Mouse (Mus musculus): ENCODE results near the gene Akr7a5. TPM values are rescaled to one million over a fixed set of nuclear protein-coding genes. Genes with fewer than 3 reads are reported as not detected.

Akr7a5 gene
- total RNA-seq (2012; rRNA removed) (30.1 and 39.4 TPM in 2 replicates), polyA plus RNA-seq (2012; ENCODE audit: insufficient read depth in 1 of 2, insufficient read length in 2 of 2, low read depth in 1 of 2, low replicate concordance in 2 of 2, missing spikeins in 1 of 2) (10 to 100 TPM in 1 of 2 experiments, not detected in 1; 43.2 TPM)

DNA sequence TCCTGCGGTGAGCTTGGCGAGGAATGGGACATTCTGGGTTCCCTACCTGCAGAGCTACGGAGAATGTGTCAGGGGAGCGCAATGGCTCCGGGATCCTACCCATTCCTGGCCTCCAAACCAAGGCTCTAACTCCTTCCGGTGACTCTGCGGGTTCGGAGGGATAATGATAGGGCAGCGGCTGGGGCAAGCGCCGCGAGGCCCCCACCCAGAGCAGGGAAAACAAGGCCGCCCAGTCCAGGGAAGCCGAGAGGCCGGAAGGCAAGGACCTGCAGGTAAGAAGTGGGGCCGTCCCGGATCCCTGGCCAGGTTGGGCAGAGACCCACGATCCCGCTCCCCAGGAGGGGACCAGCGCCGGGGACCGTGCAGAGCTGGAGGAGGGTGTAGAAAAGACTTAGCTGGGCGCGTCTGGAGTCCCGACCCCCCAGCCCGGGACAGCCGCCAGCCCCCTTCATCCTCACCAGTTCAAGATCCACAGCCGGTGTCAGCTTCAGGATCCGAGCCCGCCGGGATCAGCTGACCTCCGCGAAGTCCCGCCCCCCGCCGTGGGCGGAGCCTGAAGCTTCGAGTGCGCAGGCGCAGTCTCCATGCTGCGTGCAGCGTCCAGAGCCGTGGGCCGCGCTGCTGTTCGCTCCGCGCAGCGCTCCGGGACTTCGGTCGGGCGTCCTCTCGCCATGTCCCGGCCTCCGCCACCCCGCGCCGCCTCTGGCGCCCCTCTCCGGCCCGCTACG, at the start of gene Akr7a5, which contains the start of gene Pqlc2:
Gene Akr7a5 (plus strand): TSS at position 574 of the 728 bp plus-strand sequence.
Gene Pqlc2 (minus strand): TSS at position 538 of the 728 bp plus-strand sequence.
- Histone ChIP-seq H3K4me3 (ENCODE audit: control insufficient read depth in 1 of 2, insufficient read depth in 1 of 2, low read depth in 2 of 2, low read length in 2 of 2) (peak within 1 kb of the TSS; percentile 86 to 88), H3K27me3 (ENCODE audit: control insufficient read depth in 1 of 2, insufficient read depth in 2 of 2, low read length in 2 of 2) (no peaks in the 10 kb centered on the region), H3K4me1 (ENCODE audit: control insufficient read depth in 1 of 2, insufficient read depth in 2 of 2, low read length in 2 of 2) (peaks cover 0 to 9% of the 10 kb centered on the region in 2 experiments; a peak in 2 of 4 replicates), H3K9ac (ENCODE audit: control insufficient read depth, low read depth, low read length, poor library complexity, severe bottlenecking) (peak within 1 kb of the TSS; percentile 93), H3K79me2 (ENCODE audit: control insufficient read depth, insufficient read depth, low read length, poor library complexity) (peaks cover 4% of the 10 kb centered on the region; the same call in 1 of the 2 replicates), H3K9me3 (replicated peaks; ENCODE audit: insufficient read depth, low read length) (no peaks in the 10 kb centered on the region), H3K36me3 (ENCODE audit: control insufficient read depth in 1 of 2, insufficient read depth in 2 of 2, low read length in 2 of 2) (no peaks in the 10 kb centered on the region; a peak in 1 of 4 replicates), H3K27ac (ENCODE audit: control insufficient read depth, low read depth, low read length) (peak within 1 kb of the TSS; percentile 40)
- peak; percentile 94 for DNase-seq (ENCODE audit: low read depth, low spot score)
- TF ChIP-seq MAFK (IDR thresholded peaks at IDR 0.05; ENCODE audit: borderline replicate concordance, low read depth, low read length) (no peak), ELF1 (IDR thresholded peaks at IDR 0.05; ENCODE audit: low read depth, low read length) (no peak), EP300 (IDR thresholded peaks at IDR 0.05; ENCODE audit: low read depth in 1 of 2, low read length in 2 of 2) (no peak), GATA1 (IDR thresholded peaks at IDR 0.05; ENCODE audit: low read depth, low read length) (no peak), MEF2A (IDR thresholded peaks at IDR 0.05; ENCODE audit: extremely low read depth, insufficient replicate concordance, low read depth, low read length, poor library complexity, severe bottlenecking) (no peak), CHD2 (IDR thresholded peaks at IDR 0.05; ENCODE audit: low read length) (no peak), UBTF (IDR thresholded peaks at IDR 0.05; ENCODE audit: borderline replicate concordance, insufficient read depth, low read depth, low read length) (no peak), MXI1 (IDR thresholded peaks at IDR 0.05; ENCODE audit: low read depth, low read length) (peak; percentile 63), TBP (IDR thresholded peaks at IDR 0.05; ENCODE audit: low read depth, low read length) (0 out of 2 replicates have a peak, but pooled peaks have one; percentile 49), POLR2AphosphoS5 (IDR thresholded peaks at IDR 0.05; ENCODE audit: borderline replicate concordance, low read depth, low read length) (no peak), KAT2A (conservative IDR thresholded peaks at IDR 0.05; ENCODE audit: low read depth, low read length) (no peak), MAX (IDR thresholded peaks at IDR 0.05; ENCODE audit: low read length) (0 out of 2 replicates have a peak, but pooled peaks have one; percentile 41), ZNF384 (IDR thresholded peaks at IDR 0.05; ENCODE audit: low read depth, low read length) (no peak), ZC3H11A (IDR thresholded peaks at IDR 0.05; ENCODE audit: low read depth, low read length) (no peak), USF1 (IDR thresholded peaks at IDR 0.05; ENCODE audit: low read depth, low read length) (peak; percentile 94), JUND (IDR thresholded peaks at IDR 0.05; ENCODE audit: low read depth, low read length) (no peak), RCOR1 (IDR thresholded peaks at IDR 0.05; ENCODE audit: low read depth, low read length) (no peak), CTCF (IDR thresholded peaks at IDR 0.05 in 2 of 3, conservative IDR thresholded peaks at IDR 0.05 in 1 of 3; ENCODE audit: control insufficient read depth in 1 of 3, insufficient read depth in 1 of 3, low read depth in 2 of 3, low read length in 3 of 3, poor library complexity in 1 of 3, severe bottlenecking in 1 of 3) (no peak), RAD21 (IDR thresholded peaks at IDR 0.05; ENCODE audit: low read depth, low read length) (no peak), TCF12 (IDR thresholded peaks at IDR 0.05; ENCODE audit: low read depth, low read length) (peak; percentile 36; the same call in 1 of the 2 replicates), MYB (IDR thresholded peaks at IDR 0.05; ENCODE audit: low read depth, low read length) (no peak), SMC3 (IDR thresholded peaks at IDR 0.05; ENCODE audit: low read depth, low read length) (no peak), MYC (IDR thresholded peaks at IDR 0.05; ENCODE audit: low read depth, low read length) (no peak), USF2 (IDR thresholded peaks at IDR 0.05; ENCODE audit: borderline replicate concordance in 1 of 2, insufficient read depth in 1 of 2, low read depth in 1 of 2, low read length in 2 of 2) (peak in 1 of 2 experiments; percentile 45; a peak in 1 of 4 replicates), ZMIZ1 (IDR thresholded peaks at IDR 0.05; ENCODE audit: low read depth, low read length) (peak; percentile 96), CHD1 (IDR thresholded peaks at IDR 0.05; ENCODE audit: low read depth, low read length) (no peak), BHLHE40 (IDR thresholded peaks at IDR 0.05; ENCODE audit: borderline replicate concordance, low read depth, low read length) (no peak), TAL1 (IDR thresholded peaks at IDR 0.05; ENCODE audit: low read length) (no peak), GABPA (IDR thresholded peaks at IDR 0.05; ENCODE audit: low read depth, low read length) (no peak), NRF1 (IDR thresholded peaks at IDR 0.05; ENCODE audit: insufficient read depth, low read depth, low read length, poor library complexity, severe bottlenecking) (peak; percentile 80), SIN3A (IDR thresholded peaks at IDR 0.05; ENCODE audit: low read length) (peak; percentile 65; the same call in 1 of the 2 replicates), NELFE (IDR thresholded peaks at IDR 0.05; ENCODE audit: low read depth, low read length) (peak; percentile 95), HCFC1 (IDR thresholded peaks at IDR 0.05; ENCODE audit: low read depth, low read length) (peak; percentile 57; the same call in 1 of the 2 replicates), E2F4 (IDR thresholded peaks at IDR 0.05; ENCODE audit: borderline replicate concordance, low read depth, low read length) (no peak), MAZ (IDR thresholded peaks at IDR 0.05; ENCODE audit: low read depth, low read length) (no peak)
